26 mouse cellular contexts compared by ENCODE assay signal in the genomic region with DNA sequence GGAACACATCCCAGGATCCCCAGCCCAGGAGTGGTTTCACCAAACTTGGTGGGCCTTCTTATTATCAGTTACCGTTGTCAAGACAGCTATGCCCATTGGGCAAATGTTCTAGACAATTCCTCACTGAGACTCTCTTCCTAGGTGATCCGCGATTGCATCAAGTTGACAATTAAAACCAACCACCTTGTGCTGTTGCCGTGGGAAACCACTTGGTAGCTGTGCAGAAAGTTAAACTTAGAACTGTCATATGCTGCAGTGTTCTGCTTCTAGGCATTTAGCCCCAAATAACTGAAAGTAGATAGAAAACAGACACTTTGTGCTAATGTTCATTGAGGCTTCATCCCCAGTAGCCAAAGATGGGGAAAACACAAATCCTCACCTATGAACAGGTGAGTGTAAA. TPM values are rescaled to one million over a fixed set of nuclear protein-coding genes. Genes with fewer than 3 reads are reported as not detected.
A peak's percentile ranks its signal among the peaks of the same experiment; 100 is the strongest.
DNase-seq lines count a peak whose midpoint lies in the region; ATAC-seq and TF ChIP-seq lines count a peak whose summit lies in the region.
"Had no signal": no experiment of that assay in that cellular context is flagged by ENCODE, and none has a peak within 500 bp of the region (broad histone marks: within the 10 kb centered on the region; RNA-seq: fewer than 3 reads in every experiment).

No protein-coding gene starts in this region.

- no peak overlapping the region for H3K4me2 ChIP-seq in forebrain, postnatal 0 days (ENCODE audit: low read depth)
- H3K4me2 ChIP-seq in forebrain, embryonic 15.5 days (replicated peaks), result no peak overlapping the region
- H3K4me2 ChIP-seq: embryonic facial prominence, embryonic 12.5 days; forebrain, embryonic 13.5 days had no signal

- WGBS in forebrain, postnatal 0 days, result 64% methylated on average over 4 of the region's 4 CpGs
- 80% methylated on average over 4 of the region's 4 CpGs for WGBS in forebrain, embryonic 15.5 days
- 86% methylated on average over 4 of the region's 4 CpGs for WGBS in cerebellum, adult 2 months

- H3K9me3 ChIP-seq in forebrain, postnatal 0 days (ENCODE audit: low read length), result no peaks in the 10 kb centered on the region
- no peaks in the 10 kb centered on the region for H3K9me3 ChIP-seq in forebrain, embryonic 15.5 days
- H3K9me3 ChIP-seq: embryonic facial prominence, embryonic 10.5 days; embryonic facial prominence, embryonic 12.5 days; forebrain, embryonic 13.5 days; G1E had no signal

- H3K27ac ChIP-seq in forebrain, postnatal 0 days (ENCODE audit: low read depth, low read length), result no peak overlapping the region
- H3K27ac ChIP-seq in forebrain, embryonic 15.5 days (replicated peaks), result no peak overlapping the region
- H3K27ac ChIP-seq in layer of hippocampus, adult 2 months, result 0 out of 2 replicates have a peak overlapping the region, but pooled peaks have one; percentile 21
- H3K27ac ChIP-seq in cerebellum, adult 2 months (ENCODE audit: insufficient read depth, low read length), result no peak overlapping the region
- H3K27ac ChIP-seq: embryonic facial prominence, embryonic 10.5 days; embryonic facial prominence, embryonic 12.5 days; forebrain, embryonic 13.5 days had no signal

- no peak overlapping the region for H3K4me3 ChIP-seq in forebrain, postnatal 0 days (ENCODE audit: low read depth, low read length)
- H3K4me3 ChIP-seq in forebrain, embryonic 15.5 days, result no peak overlapping the region
- no peak overlapping the region for H3K4me3 ChIP-seq in layer of hippocampus, adult 2 months
- no peak overlapping the region for H3K4me3 ChIP-seq in cerebellum, adult 2 months (replicated peaks; ENCODE audit: insufficient read depth, low read depth, low read length)
- H3K4me3 ChIP-seq: embryonic facial prominence, embryonic 10.5 days; embryonic facial prominence, embryonic 12.5 days; forebrain, embryonic 13.5 days had no signal

- H3K27me3 ChIP-seq in forebrain, postnatal 0 days (ENCODE audit: insufficient read depth, low read length), result no peaks in the 10 kb centered on the region
- no peaks in the 10 kb centered on the region for H3K27me3 ChIP-seq in forebrain, embryonic 15.5 days
- H3K27me3 ChIP-seq in cerebellum, adult 2 months (ENCODE audit: control insufficient read depth, insufficient read depth, low read length), result no peaks in the 10 kb centered on the region
- H3K27me3 ChIP-seq: CH12.LX; embryonic facial prominence, embryonic 12.5 days; forebrain, embryonic 13.5 days; Patski had no signal

- H3K9ac ChIP-seq in forebrain, postnatal 0 days, result no peak overlapping the region
- no peak overlapping the region for H3K9ac ChIP-seq in forebrain, embryonic 15.5 days (replicated peaks)
- H3K9ac ChIP-seq: embryonic facial prominence, embryonic 12.5 days; forebrain, embryonic 13.5 days had no signal

- no peak for TF ChIP-seq POLR2A in cerebellum, adult 2 months (IDR thresholded peaks at IDR 0.05; ENCODE audit: borderline replicate concordance, insufficient read depth, low read length)

- no peaks in the 10 kb centered on the region for H3K36me3 ChIP-seq in forebrain, postnatal 0 days (ENCODE audit: insufficient read depth)
- H3K36me3 ChIP-seq in forebrain, embryonic 15.5 days, result no peaks in the 10 kb centered on the region
- H3K36me3 ChIP-seq: embryonic facial prominence, embryonic 10.5 days; embryonic facial prominence, embryonic 12.5 days; G1E had no signal

- peak; percentile 30 for DNase-seq in forebrain, postnatal 0 days
- no peak for DNase-seq in layer of hippocampus, adult 2 months (ENCODE audit: low spot score in 2 of 2)
- no peak for DNase-seq in layer of hippocampus, postnatal 36 days
- peak; percentile 34 to 57 for DNase-seq in right cerebral cortex, postnatal 10 days (ENCODE audit: low spot score in 2 of 2)
- no peak for DNase-seq in right cerebral cortex, postnatal 4 days
- peak; percentile 66 for DNase-seq in brain, adult 2 months (ENCODE audit: low read depth, low spot score)
- no peak for DNase-seq in cerebellum, adult 2 months
- DNase-seq: adrenal gland, adult 8-10 months; adrenal gland, postnatal 14 days; adrenal gland, postnatal 36 days; B cell, adult 2 months; cerebellum, adult 11 months; cerebellum, adult 18-20 months; cerebellum, adult 9-10 months; cerebellum, postnatal 10 days; cerebellum, postnatal 25 days had no signal

- TF ChIP-seq CTCF in forebrain, postnatal 0 days (IDR thresholded peaks at IDR 0.05; ENCODE audit: low read depth), result no peak
- no peak for TF ChIP-seq CTCF in layer of hippocampus, adult 2 months (conservative IDR thresholded peaks at IDR 0.05)
- no peak for TF ChIP-seq CTCF in cerebellum, adult 2 months (IDR thresholded peaks at IDR 0.05; ENCODE audit: borderline replicate concordance, insufficient read depth, low read depth, low read length)

- ATAC-seq in forebrain, postnatal 0 days, result peak; percentile 32; the same call in 1 of the 2 replicates
- no peak for ATAC-seq in forebrain, embryonic 15.5 days (replicated peaks)
- ATAC-seq: activated CD4-positive, CD25-positive, alpha-beta regulatory T cell, adult 4 months; CD4-positive, CD25-positive, alpha-beta regulatory T cell, adult 4 months; forebrain, embryonic 13.5 days; forebrain, embryonic 16.5 days; Patski had no signal

- peaks cover 5% of the 10 kb centered on the region; the same call in 1 of the 2 replicates for H3K4me1 ChIP-seq in forebrain, postnatal 0 days (ENCODE audit: insufficient read depth)
- H3K4me1 ChIP-seq in forebrain, embryonic 15.5 days, result peaks cover 6% of the 10 kb centered on the region
- H3K4me1 ChIP-seq in cerebellum, adult 2 months (ENCODE audit: control insufficient read depth, insufficient read depth, low read length), result peaks cover 7% of the 10 kb centered on the region
- H3K4me1 ChIP-seq: embryonic facial prominence, embryonic 12.5 days had no signal

RNA-seq across cellular contexts. Expression of a gene that starts 28.9 kb away (rescaled TPM):
- total RNA-seq in forebrain, postnatal 0 days (2014; rRNA removed), result 45.2 and 59.0 TPM in 2 replicates
- 7.1 and 9.5 TPM in 2 replicates for polyA plus RNA-seq in forebrain, postnatal 0 days (2015; fragmentation: Nextera tagmentation; extraction: Ambion mirVana)
- polyA plus RNA-seq in forebrain, embryonic 15.5 days (2015; fragmentation: Nextera tagmentation; extraction: Ambion mirVana), result 13.9 and 14.4 TPM in 2 replicates
- 100 to 1,000 TPM; 112 to 120 TPM for total RNA-seq in layer of hippocampus, adult 2 months (2021)
- 100 to 1,000 TPM; 117 to 122 TPM for total RNA-seq in layer of hippocampus, postnatal 36 days (2021)
- 64.4 and 69.2 TPM in 2 replicates for polyA plus RNA-seq in cerebellum, adult 2 months (2012; rRNA removed)

Comparison
In these comparisons a context has a peak if more than half of its experiments do, and no peak if none do; other contexts are left out.
1. DNase-seq: peak in forebrain, postnatal 0 days (single experiment), right cerebral cortex, postnatal 10 days (2 of 2) and brain, adult 2 months (single experiment); none in layer of hippocampus, adult 2 months (0 of 2), layer of hippocampus, postnatal 36 days (0 of 2), right cerebral cortex, postnatal 4 days (single experiment) and cerebellum, adult 2 months (0 of 2).